Mouse (Mus musculus) thymus, postnatal 14 days (tissue): Measurements from ENCODE around the gene 4930535I16Rik.
A peak's percentile ranks its signal among the peaks of the same experiment; 100 is the strongest.

Experiments used
- DNase-seq: peaks from one replicate; pipeline ENCODE4 v3.0.0; 2021

4930535I16Rik gene

DNA sequence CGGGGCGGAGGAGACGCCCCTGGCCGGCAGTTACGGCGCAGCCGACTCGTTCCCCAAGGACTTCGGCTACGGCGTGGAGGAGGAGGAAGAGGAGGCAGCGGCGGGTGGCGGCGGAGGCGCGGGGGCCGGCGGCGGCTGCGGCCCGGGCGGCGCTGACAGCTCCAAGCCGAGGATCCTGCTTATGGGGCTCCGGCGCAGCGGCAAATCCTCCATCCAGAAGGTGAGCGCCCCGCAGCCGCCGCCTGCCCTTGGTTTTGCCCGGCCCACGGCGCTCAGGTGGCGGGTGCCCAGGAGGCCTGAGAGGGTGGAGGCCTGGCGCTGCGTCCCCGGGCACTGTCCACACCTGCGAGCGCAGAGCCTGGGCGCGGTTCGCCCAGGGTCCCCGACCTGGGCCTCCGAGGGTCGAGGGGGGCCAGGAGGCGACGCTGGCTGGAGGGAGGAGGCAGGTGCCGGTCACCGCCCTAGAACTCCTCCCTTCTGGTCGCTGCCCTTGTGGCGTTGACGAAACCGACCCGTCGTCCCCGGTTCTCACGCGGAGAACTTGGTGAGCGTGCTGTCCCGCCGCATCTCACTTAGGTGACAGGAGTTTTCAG, at the start of gene 4930535I16Rik:
Gene 4930535I16Rik (minus strand): TSS at position 475 of the 593 bp plus-strand sequence.
- DNase-seq: no peak

DNA sequence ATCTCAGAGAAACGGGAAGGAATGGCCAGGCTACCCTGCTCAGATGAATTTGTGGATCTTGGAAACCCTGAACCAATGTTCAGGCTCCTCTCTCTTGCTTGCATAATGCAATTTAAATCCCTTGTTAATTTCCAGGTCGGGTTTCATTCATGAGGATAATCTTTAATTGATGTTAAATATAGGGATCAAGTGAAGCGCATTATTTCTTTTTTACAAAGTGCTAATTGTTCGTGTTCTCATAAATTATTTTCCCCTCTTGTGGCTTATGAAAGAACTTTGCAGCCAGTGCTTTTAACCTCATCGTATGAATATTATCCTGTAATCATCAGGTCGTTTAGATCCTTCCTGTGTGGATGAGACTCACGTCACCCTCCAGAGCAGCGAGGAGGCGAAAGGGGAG, 44.9 kb upstream of the 4930535I16Rik start:
- DNase-seq: no peak

DNA sequence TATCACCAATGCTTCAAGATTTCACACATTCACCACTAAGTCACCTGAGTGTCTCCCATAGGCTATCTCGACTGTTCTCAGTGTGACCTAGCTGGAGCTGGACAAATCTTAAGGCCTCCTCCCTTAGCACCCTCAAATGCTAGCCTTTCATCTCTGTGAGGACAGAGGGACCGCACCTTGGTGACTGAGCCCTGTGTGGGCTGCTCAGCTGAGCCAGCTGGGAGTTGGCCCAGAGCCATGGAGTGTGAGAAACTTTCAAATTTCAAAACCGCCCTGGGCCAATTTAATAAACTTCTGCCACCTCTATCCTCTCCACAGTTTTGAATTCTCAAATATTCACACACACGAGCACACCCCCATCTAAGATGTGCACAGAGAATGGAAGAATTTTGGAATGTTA, 43.1 kb upstream of the 4930535I16Rik start:
- DNase-seq: no peak

- no peak for DNase-seq
These were observed 40.1 kb upstream of the 4930535I16Rik start for GRCm38 (mm10) chr4:123957891-123958290.

DNA sequence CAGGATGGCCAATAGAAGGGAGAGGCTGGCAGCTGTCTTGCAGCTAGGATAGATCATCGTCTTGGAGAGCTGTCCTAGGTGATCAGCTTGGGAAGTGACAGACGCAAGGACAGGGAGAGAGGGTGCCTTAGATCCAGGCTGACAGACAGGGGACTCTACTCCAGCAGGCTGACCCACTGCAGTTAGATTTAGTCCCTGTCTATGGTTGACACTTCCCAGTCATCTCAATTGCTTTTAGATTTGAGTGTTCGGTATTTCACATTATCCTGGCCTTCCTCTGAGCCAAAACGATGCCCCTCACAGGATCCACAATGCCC, 39.6 kb upstream of the 4930535I16Rik start:
- DNase-seq: no peak

GRCm38 (mm10) chr4:123956703-123957491, 39.1 kb upstream of the 4930535I16Rik start:
- DNase-seq: peak; percentile 63

GRCm38 (mm10) chr4:123952059-123952458, 34.2 kb upstream of the 4930535I16Rik start:
- DNase-seq: no peak

DNA sequence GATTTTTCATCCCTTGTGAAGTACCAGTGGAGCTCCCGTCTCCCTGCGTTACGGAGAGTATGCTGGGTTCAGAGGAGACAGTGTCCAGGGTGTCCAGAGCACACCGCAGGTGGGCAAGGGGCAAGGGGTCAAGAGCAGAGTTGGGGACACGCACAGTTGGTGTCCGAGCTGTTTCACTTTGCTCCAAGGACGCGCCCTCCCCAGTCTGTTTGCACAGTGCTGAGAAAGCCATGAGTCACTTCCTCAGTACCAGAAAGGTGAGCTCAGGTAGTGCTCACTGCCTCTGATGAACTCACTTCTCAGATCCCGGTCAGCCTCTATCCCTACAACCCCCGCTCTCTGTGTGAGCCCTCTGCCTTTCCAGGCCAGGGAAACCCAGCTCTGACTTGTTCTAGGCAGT, 31.8 kb upstream of the 4930535I16Rik start:
- DNase-seq: no peak

- DNase-seq: no peak
These were observed 31.1 kb upstream of the 4930535I16Rik start for GRCm38 (mm10) chr4:123948901-123949300.

GRCm38 (mm10) chr4:123947149-123947548, 29.3 kb upstream of the 4930535I16Rik start:
- no peak for DNase-seq

DNA sequence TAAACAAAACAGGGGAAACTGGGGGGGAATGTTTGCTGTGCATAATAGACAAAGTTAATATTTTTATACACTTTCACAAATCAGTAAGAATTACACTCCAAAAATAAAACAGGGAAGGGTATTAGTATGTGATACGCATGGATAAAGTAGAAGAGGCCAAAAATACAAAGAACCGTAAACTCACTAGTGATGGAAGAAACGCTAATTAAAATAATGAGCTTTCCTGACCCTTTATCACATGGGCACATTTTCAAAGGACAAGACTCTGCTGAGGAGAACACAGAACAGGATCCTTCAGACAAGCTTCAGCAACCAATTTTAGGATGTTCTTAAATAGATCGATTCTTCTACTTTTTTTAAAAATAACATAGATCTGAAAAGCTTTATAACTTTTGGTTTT, 28.9 kb upstream of the 4930535I16Rik start:
- no peak for DNase-seq

DNA sequence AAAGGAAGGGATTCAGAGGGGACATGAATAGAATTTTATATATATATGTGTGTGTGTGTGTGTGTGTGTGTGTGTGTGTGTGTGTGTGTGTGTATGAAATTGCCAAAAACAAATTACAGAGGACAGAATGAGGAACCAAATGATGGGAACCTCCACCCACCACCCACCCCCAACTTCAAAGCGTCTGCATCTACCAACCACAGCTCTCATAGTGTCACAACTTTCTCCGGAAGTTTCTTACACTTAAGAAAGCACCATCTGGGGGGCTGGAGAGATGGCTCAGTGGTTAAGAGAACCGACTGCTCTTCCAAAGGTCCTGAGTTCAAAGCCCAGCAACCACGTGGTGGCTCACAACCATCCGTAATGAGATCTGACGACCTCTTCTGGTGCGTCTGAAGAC, 23.1 kb upstream of the 4930535I16Rik start:
- DNase-seq: peak; percentile 41

- DNase-seq: peak; percentile 73
These were observed 22.0 kb upstream of the 4930535I16Rik start for GRCm38 (mm10) chr4:123939838-123940237.

GRCm38 (mm10) chr4:123936059-123936458, 18.2 kb upstream of the 4930535I16Rik start:
- DNase-seq: no peak

DNA sequence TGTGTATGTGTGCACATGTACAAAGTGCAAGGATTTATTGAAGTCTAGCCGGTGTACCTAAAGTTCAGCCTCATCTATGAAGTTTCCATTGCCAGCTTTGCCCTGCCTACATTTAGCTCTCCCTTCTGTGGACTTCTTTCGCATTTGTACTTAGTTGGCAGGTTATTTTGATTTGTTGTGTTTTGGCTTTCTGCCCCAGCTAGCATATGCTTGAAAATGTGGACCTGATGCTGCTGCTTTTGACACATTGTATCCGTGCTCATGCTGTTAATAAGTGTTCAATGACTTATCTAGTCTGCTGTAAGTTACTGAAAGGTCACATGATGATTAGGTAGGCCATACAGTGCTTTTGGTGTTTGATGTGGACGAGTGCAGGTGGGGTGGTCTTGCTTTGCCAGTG, 16.5 kb upstream of the 4930535I16Rik start:
- no peak for DNase-seq

GRCm38 (mm10) chr4:123929994-123930393, 12.2 kb upstream of the 4930535I16Rik start:
- DNase-seq: no peak

DNA sequence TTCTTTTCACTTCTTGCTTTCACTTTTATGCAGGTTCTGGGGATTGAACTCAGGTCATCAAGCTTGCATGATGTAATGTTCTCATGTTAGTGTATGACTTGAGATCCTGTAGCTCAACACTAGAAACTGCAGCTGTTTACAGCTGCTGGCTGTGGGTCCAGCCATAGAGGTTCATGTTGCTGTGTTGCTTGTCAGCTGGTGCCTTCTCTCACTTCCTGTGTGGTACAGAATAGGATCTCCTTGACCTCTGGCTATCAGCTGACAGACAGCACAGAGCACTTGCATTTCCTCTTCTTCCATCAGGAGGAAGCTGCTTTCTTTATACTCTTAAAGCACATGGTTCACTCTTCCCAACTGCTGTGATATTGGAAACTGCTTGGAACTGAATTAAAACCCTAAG, 10.1 kb upstream of the 4930535I16Rik start:
- no peak for DNase-seq

GRCm38 (mm10) chr4:123921055-123921565, 3.3 kb upstream of the 4930535I16Rik start:
- DNase-seq: no peak

- no peak for DNase-seq
These were observed 1.0 kb upstream of the 4930535I16Rik start for GRCm38 (mm10) chr4:123918851-123919250.

GRCm38 (mm10) chr4:123916748-123917547, 874 bp downstream of the 4930535I16Rik start, which contains the start of gene Rragc:
Gene Rragc (plus strand): TSS chr4:123917446.
- DNase-seq: peak; percentile 100

- no peak for DNase-seq
These were observed 5.4 kb downstream of the 4930535I16Rik start for GRCm38 (mm10) chr4:123912431-123912830.

DNA sequence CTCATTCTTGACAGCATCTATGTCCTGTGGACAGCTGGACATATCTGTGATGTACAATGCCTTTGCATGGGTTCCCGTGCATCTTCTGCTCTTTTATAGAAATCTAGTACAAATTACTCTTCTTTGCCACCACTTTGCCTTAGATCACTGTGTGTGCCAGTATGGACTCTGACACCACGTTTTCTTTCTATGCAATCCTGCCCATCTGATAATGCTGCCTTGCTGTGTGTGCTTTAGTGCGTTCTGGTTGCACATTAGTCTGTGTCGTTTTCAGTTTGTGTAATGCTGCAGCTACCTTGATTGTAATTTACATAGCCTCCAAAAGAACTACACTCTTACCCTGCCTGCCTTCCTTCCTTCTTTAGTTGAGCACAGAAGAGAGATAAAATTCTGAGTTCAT, 6.3 kb downstream of the 4930535I16Rik start:
- DNase-seq: no peak

DNA sequence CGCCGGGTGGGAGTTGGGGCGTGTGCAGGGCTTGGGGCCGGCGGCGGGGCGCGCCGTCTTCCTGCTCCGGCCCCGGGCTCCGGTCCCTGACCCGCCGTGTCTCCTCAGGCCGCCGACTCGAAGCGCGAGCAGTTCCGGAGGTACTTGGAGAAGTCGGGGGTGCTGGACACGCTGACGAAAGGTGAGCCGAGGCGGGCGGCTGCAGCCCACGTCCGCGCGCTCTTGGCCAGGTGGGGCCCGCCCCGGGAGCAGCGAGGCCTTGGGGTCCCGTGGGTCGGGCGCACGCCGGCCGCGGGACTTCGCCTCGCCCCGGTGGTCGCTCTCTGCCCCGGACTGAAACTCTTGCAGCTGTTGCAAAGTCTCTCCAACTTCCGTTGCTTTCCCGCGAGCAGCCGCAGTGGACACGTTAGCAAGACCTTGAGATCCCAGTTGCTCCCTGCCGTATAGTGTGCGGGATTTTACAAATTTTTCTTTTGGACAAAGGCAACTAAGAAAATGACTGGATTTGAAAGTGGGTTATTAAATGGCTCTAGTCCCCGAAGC, 12.6 kb downstream of the 4930535I16Rik start:
- DNase-seq: no peak
